Mouse (Mus musculus): ENCODE measurements around the gene Usp29. TPM values are rescaled to one million over a fixed set of nuclear protein-coding genes. Genes with fewer than 3 reads are reported as not detected.
"Not testable (repeated sequence)": the region's sequence is repeated elsewhere in the genome, so short reads cannot be mapped to it uniquely, and the experiment has no call there.

Usp29 gene
- total and polyA plus RNA-seq, 2 experiments from 2014 or later, result 30.4 to 69.2 TPM

- Histone ChIP-seq H3K4me2 (ENCODE audit: low read depth, low read length) (no peak overlapping the region), H3K36me3 (ENCODE audit: insufficient read depth, low read length) (no peaks in the 10 kb centered on the region), H3K9me3 (ENCODE audit: low read length) (no peaks in the 10 kb centered on the region), H3K27me3 (ENCODE audit: insufficient read depth, low read length) (no peaks in the 10 kb centered on the region), H3K4me1 (ENCODE audit: insufficient read depth, low read length) (no peaks in the 10 kb centered on the region), H3K9ac (replicated peaks; ENCODE audit: low read length) (no peak overlapping the region), H3K27ac (0 out of 2 replicates have a peak overlapping the region, but pooled peaks have one; percentile 45), H3K4me3 (ENCODE audit: low read length) (no peak overlapping the region)
- ATAC-seq, result peak; percentile 77
- TF ChIP-seq CTCF (IDR thresholded peaks at IDR 0.05; ENCODE audit: low read depth), result peak; percentile 89
- DNase-seq (ENCODE audit: low spot score), result peak; percentile 94
- WGBS, result 27% methylated on average over 11 of the region's 11 CpGs
Observed at GRCm38 (mm10) chr7:6937040-6937439, 206.7 kb downstream of the Usp29 start.

GRCm38 (mm10) chr7:6940761-6941231 lies 210.4 kb downstream of the Usp29 start:
- ATAC-seq, result peak; percentile 75
- 0 out of 2 replicates have a peak overlapping the region, but pooled peaks have one; percentile 34 for H3K4me2 ChIP-seq (ENCODE audit: low read depth, low read length)
- no peaks in the 10 kb centered on the region for H3K36me3 ChIP-seq (ENCODE audit: insufficient read depth, low read length)
- DNase-seq (ENCODE audit: low spot score), result peak; percentile 74
- no peak overlapping the region for H3K9ac ChIP-seq (replicated peaks; ENCODE audit: low read length)
- 0 out of 2 replicates have a peak overlapping the region, but pooled peaks have one; percentile 18 for H3K4me3 ChIP-seq (ENCODE audit: low read length)
- no peaks in the 10 kb centered on the region for H3K9me3 ChIP-seq (ENCODE audit: low read length)
- peak; percentile 80 for TF ChIP-seq CTCF (IDR thresholded peaks at IDR 0.05; ENCODE audit: low read depth)
- H3K27me3 ChIP-seq (ENCODE audit: insufficient read depth, low read length), result no peaks in the 10 kb centered on the region
- whole genome bisulfite sequencing, result 17% methylated on average over 16 of the region's 16 CpGs
- no peak overlapping the region for H3K27ac ChIP-seq
- H3K4me1 ChIP-seq (ENCODE audit: insufficient read depth, low read length), result no peaks in the 10 kb centered on the region

GRCm38 (mm10) chr7:6948061-6948460 lies 217.7 kb downstream of the Usp29 start:
- H3K27ac ChIP-seq; ATAC-seq; H3K4me2 ChIP-seq (ENCODE audit: low read depth, low read length); H3K4me3 ChIP-seq (ENCODE audit: low read length); H3K36me3 ChIP-seq (ENCODE audit: insufficient read depth, low read length); H3K27me3 ChIP-seq (ENCODE audit: insufficient read depth, low read length); DNase-seq (ENCODE audit: low spot score); H3K9ac ChIP-seq (replicated peaks; ENCODE audit: low read length); H3K4me1 ChIP-seq (ENCODE audit: insufficient read depth, low read length); H3K9me3 ChIP-seq (ENCODE audit: low read length): not testable (repeated sequence)
- WGBS, result 92% methylated on average over 18 of the region's 20 CpGs

- Histone ChIP-seq H3K4me3 (ENCODE audit: low read length) (no peak overlapping the region), H3K36me3 (ENCODE audit: insufficient read depth, low read length) (no peaks in the 10 kb centered on the region), H3K4me2 (ENCODE audit: low read depth, low read length) (no peak overlapping the region), H3K4me1 (ENCODE audit: insufficient read depth, low read length) (no peaks in the 10 kb centered on the region), H3K9ac (replicated peaks; ENCODE audit: low read length) (no peak overlapping the region), H3K27ac (no peak overlapping the region), H3K27me3 (ENCODE audit: insufficient read depth, low read length) (no peaks in the 10 kb centered on the region), H3K9me3 (ENCODE audit: low read length) (no peaks in the 10 kb centered on the region)
- DNase-seq (ENCODE audit: low spot score) (no peak), ATAC-seq (no peak)
- no peak for TF ChIP-seq CTCF (IDR thresholded peaks at IDR 0.05; ENCODE audit: low read depth)
- 85% methylated on average over 4 of the region's 4 CpGs for WGBS
Observed at GRCm38 (mm10) chr7:6956576-6956975, 226.2 kb downstream of the Usp29 start.

GRCm38 (mm10) chr7:6958574-6958973 lies 228.2 kb downstream of the Usp29 start:
- Histone ChIP-seq H3K27me3 (ENCODE audit: insufficient read depth, low read length) (no peaks in the 10 kb centered on the region), H3K36me3 (ENCODE audit: insufficient read depth, low read length) (no peaks in the 10 kb centered on the region)
- WGBS, result 88% methylated on average over 1 of the region's 1 CpGs

GRCm38 (mm10) chr7:6973566-6973965 lies 243.2 kb downstream of the Usp29 start:
- DNase-seq (ENCODE audit: low spot score) (no peak), ATAC-seq (no peak)
- Histone ChIP-seq H3K9ac (replicated peaks; ENCODE audit: low read length) (no peak overlapping the region), H3K4me1 (ENCODE audit: insufficient read depth, low read length) (no peaks in the 10 kb centered on the region), H3K9me3 (ENCODE audit: low read length) (no peaks in the 10 kb centered on the region; the same call in 1 of the 2 replicates), H3K27ac (no peak overlapping the region), H3K4me2 (ENCODE audit: low read depth, low read length) (no peak overlapping the region), H3K27me3 (ENCODE audit: insufficient read depth, low read length) (no peaks in the 10 kb centered on the region), H3K4me3 (ENCODE audit: low read length) (no peak overlapping the region), H3K36me3 (ENCODE audit: insufficient read depth, low read length) (no peaks in the 10 kb centered on the region)
- TF ChIP-seq CTCF (IDR thresholded peaks at IDR 0.05; ENCODE audit: low read depth), result no peak
- WGBS, result 88% methylated on average over 1 of the region's 1 CpGs

More at GRCm38 (mm10) chr7:6958574-6958973, 228.2 kb downstream of the Usp29 start:
- no peak for DNase-seq (ENCODE audit: low spot score)
- peak; percentile 15; the same call in 1 of the 2 replicates for TF ChIP-seq CTCF (IDR thresholded peaks at IDR 0.05; ENCODE audit: low read depth)
- no peaks in the 10 kb centered on the region for H3K9me3 ChIP-seq (ENCODE audit: low read length)
- no peak overlapping the region for H3K4me3 ChIP-seq (ENCODE audit: low read length)
- no peak for ATAC-seq
- no peak overlapping the region for H3K4me2 ChIP-seq (ENCODE audit: low read depth, low read length)
- no peaks in the 10 kb centered on the region for H3K4me1 ChIP-seq (ENCODE audit: insufficient read depth, low read length)
- no peak overlapping the region for H3K9ac ChIP-seq (replicated peaks; ENCODE audit: low read length)
- H3K27ac ChIP-seq, result no peak overlapping the region

GRCm38 (mm10) chr7:6976890-6977289 lies 246.5 kb downstream of the Usp29 start:
- H3K27ac ChIP-seq, result no peak overlapping the region
- DNase-seq (ENCODE audit: low spot score) (no peak), ATAC-seq (no peak)
- no peak overlapping the region for H3K4me3 ChIP-seq (ENCODE audit: low read length)
- no peak overlapping the region for H3K4me2 ChIP-seq (ENCODE audit: low read depth, low read length)
- H3K4me1 ChIP-seq (ENCODE audit: insufficient read depth, low read length), result no peaks in the 10 kb centered on the region
- TF ChIP-seq CTCF (IDR thresholded peaks at IDR 0.05; ENCODE audit: low read depth), result no peak
- no peaks in the 10 kb centered on the region for H3K36me3 ChIP-seq (ENCODE audit: insufficient read depth, low read length)
- H3K9me3 ChIP-seq (ENCODE audit: low read length), result no peaks in the 10 kb centered on the region; the same call in 1 of the 2 replicates
- H3K9ac ChIP-seq (replicated peaks; ENCODE audit: low read length), result no peak overlapping the region
- WGBS, result 91% methylated on average over 19 of the region's 19 CpGs
- H3K27me3 ChIP-seq (ENCODE audit: insufficient read depth, low read length), result no peaks in the 10 kb centered on the region

GRCm38 (mm10) chr7:6995251-6995650 lies 264.9 kb downstream of the Usp29 start, which contains the start of gene Aurkc:
TSS of gene Aurkc (plus strand) at chr7:6995300.
- not testable (repeated sequence) for ATAC-seq; H3K4me3 ChIP-seq (ENCODE audit: low read length); H3K9ac ChIP-seq (replicated peaks; ENCODE audit: low read length); H3K36me3 ChIP-seq (ENCODE audit: insufficient read depth, low read length); H3K9me3 ChIP-seq (ENCODE audit: low read length); H3K4me2 ChIP-seq (ENCODE audit: low read depth, low read length); H3K27ac ChIP-seq; H3K27me3 ChIP-seq (ENCODE audit: insufficient read depth, low read length); H3K4me1 ChIP-seq (ENCODE audit: insufficient read depth, low read length); DNase-seq (ENCODE audit: low spot score)
- WGBS, result 90% methylated on average over 11 of the region's 11 CpGs

GRCm38 (mm10) chr7:6998914-6999313 lies 268.5 kb downstream of the Usp29 start:
- not testable (repeated sequence) for H3K9me3 ChIP-seq (ENCODE audit: low read length); H3K9ac ChIP-seq (replicated peaks; ENCODE audit: low read length); ATAC-seq; H3K27ac ChIP-seq; H3K27me3 ChIP-seq (ENCODE audit: insufficient read depth, low read length); H3K4me1 ChIP-seq (ENCODE audit: insufficient read depth, low read length); H3K36me3 ChIP-seq (ENCODE audit: insufficient read depth, low read length); DNase-seq (ENCODE audit: low spot score); H3K4me3 ChIP-seq (ENCODE audit: low read length); H3K4me2 ChIP-seq (ENCODE audit: low read depth, low read length)
- WGBS, result 53% methylated on average over 3 of the region's 3 CpGs

- ATAC-seq; DNase-seq (ENCODE audit: low spot score); H3K27ac ChIP-seq; H3K4me1 ChIP-seq (ENCODE audit: insufficient read depth, low read length); H3K9ac ChIP-seq (replicated peaks; ENCODE audit: low read length); H3K36me3 ChIP-seq (ENCODE audit: insufficient read depth, low read length); H3K9me3 ChIP-seq (ENCODE audit: low read length); H3K27me3 ChIP-seq (ENCODE audit: insufficient read depth, low read length); H3K4me3 ChIP-seq (ENCODE audit: low read length); H3K4me2 ChIP-seq (ENCODE audit: low read depth, low read length): not testable (repeated sequence)
- 74% methylated on average over 5 of the region's 5 CpGs for WGBS
Observed at GRCm38 (mm10) chr7:7005441-7005840, 275.1 kb downstream of the Usp29 start.

All from hindbrain, postnatal 0 days (tissue).